ENCODE assay signal across 21 mouse cellular contexts in the genomic region with DNA sequence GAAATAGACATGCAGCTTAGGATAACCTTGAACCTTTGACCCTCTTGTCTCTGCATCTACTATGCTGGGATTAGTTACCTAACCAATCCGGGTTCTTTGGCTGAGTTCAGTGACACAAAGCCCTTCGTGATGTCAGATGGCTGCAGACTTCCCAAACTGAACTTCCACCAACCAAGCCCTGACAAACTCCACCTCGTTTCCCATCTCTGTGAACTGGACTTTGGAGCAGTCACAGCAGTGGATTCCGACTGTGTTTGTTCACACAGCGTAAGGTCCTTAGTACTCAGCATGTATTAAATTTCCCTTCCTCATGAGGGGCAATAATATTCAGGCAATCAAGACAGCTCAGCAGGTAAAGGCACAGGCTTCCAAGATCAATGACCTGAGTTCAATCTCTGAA. TPM values are rescaled to one million over a fixed set of nuclear protein-coding genes. Genes with fewer than 3 reads are reported as not detected.
DNase-seq lines count a peak whose midpoint lies in the region; ATAC-seq lines count a peak whose summit lies in the region.
"Had no signal": no experiment of that assay in that cellular context is flagged by ENCODE, and none has a peak within 500 bp of the region (broad histone marks: within the 10 kb centered on the region; RNA-seq: fewer than 3 reads in every experiment).

No protein-coding gene starts in this region.

- no peaks in the 10 kb centered on the region for H3K9me3 ChIP-seq in liver, embryonic 16.5 days (replicated peaks; ENCODE audit: control insufficient read depth, low read length)
- H3K9me3 ChIP-seq in liver, embryonic 11.5 days (ENCODE audit: control insufficient read depth, low read length): no peaks in the 10 kb centered on the region
- H3K9me3 ChIP-seq: embryonic facial prominence, embryonic 12.5 days; forebrain, embryonic 15.5 days; heart, embryonic 10.5 days; hindbrain, embryonic 12.5 days had no signal

- ATAC-seq in liver, embryonic 16.5 days (ENCODE audit: low read depth): peak; percentile 60
- no peak for ATAC-seq in liver, embryonic 11.5 days (replicated peaks; ENCODE audit: low FRiP score)
- ATAC-seq: activated CD4-positive, CD25-positive, alpha-beta regulatory T cell, adult 4 months; forebrain, embryonic 15.5 days; Patski had no signal

- no peaks in the 10 kb centered on the region for H3K4me1 ChIP-seq in liver, embryonic 16.5 days (ENCODE audit: control insufficient read depth, low read depth, low read length)
- H3K4me1 ChIP-seq in liver, embryonic 11.5 days (replicated peaks; ENCODE audit: control insufficient read depth, insufficient read depth, low read length): no peaks in the 10 kb centered on the region
- H3K4me1 ChIP-seq: embryonic facial prominence, embryonic 12.5 days; forebrain, embryonic 15.5 days; heart, embryonic 10.5 days; hindbrain, embryonic 12.5 days had no signal

- no peak overlapping the region for H3K4me3 ChIP-seq in liver, embryonic 16.5 days (ENCODE audit: low read depth, low read length)
- H3K4me3 ChIP-seq in liver, embryonic 11.5 days (ENCODE audit: low read depth, low read length): no peak overlapping the region
- H3K4me3 ChIP-seq: embryonic facial prominence, embryonic 12.5 days; forebrain, embryonic 15.5 days; heart, embryonic 10.5 days; hindbrain, embryonic 12.5 days had no signal

- no peak overlapping the region for H3K9ac ChIP-seq in liver, embryonic 16.5 days (ENCODE audit: low read depth, low read length)
- no peak overlapping the region for H3K9ac ChIP-seq in liver, embryonic 11.5 days (ENCODE audit: low read depth, low read length)
- H3K9ac ChIP-seq: embryonic facial prominence, embryonic 12.5 days; forebrain, embryonic 15.5 days; hindbrain, embryonic 12.5 days had no signal

- no peak overlapping the region for H3K27ac ChIP-seq in liver, embryonic 16.5 days (ENCODE audit: low read length)
- no peak overlapping the region for H3K27ac ChIP-seq in liver, embryonic 11.5 days (ENCODE audit: low read depth, low read length)
- H3K27ac ChIP-seq: embryonic facial prominence, embryonic 12.5 days; forebrain, embryonic 15.5 days; heart, embryonic 10.5 days; hindbrain, embryonic 12.5 days had no signal

- peak; percentile 37 to 38 for DNase-seq in kidney, adult 8-10 months
- DNase-seq in kidney, postnatal 10 days: no peak
- DNase-seq in liver, embryonic 11.5 days (ENCODE audit: low spot score): no peak
- peak; percentile 75 for DNase-seq in large intestine, adult 2 months (ENCODE audit: low read depth, low spot score)
- no peak for DNase-seq in adrenal gland, postnatal 14 days
- DNase-seq in heart, adult 9 months (ENCODE audit: low spot score in 2 of 2): no peak
- DNase-seq: cerebellum, adult 11 months; cerebellum, adult 8-10 months; cerebellum, postnatal 14 days; gastrocnemius, postnatal 36 days; heart, adult 11 months; heart, postnatal 10 days; heart, postnatal 4 days had no signal

- 0 out of 2 replicates have a peak, but pooled peaks cover 2% of the 10 kb centered on the region for H3K27me3 ChIP-seq in liver, embryonic 16.5 days (ENCODE audit: control insufficient read depth, insufficient read depth, low read depth, low read length)
- H3K27me3 ChIP-seq in liver, embryonic 11.5 days (replicated peaks; ENCODE audit: control insufficient read depth, insufficient read depth, low read length): no peaks in the 10 kb centered on the region
- H3K27me3 ChIP-seq: CH12.LX; embryonic facial prominence, embryonic 12.5 days; forebrain, embryonic 15.5 days; hindbrain, embryonic 12.5 days; Patski had no signal

- no peak overlapping the region for H3K4me2 ChIP-seq in liver, embryonic 16.5 days (ENCODE audit: low read depth, low read length)
- H3K4me2 ChIP-seq in liver, embryonic 11.5 days: no peak overlapping the region
- H3K4me2 ChIP-seq: embryonic facial prominence, embryonic 12.5 days; forebrain, embryonic 15.5 days; hindbrain, embryonic 12.5 days had no signal

- H3K36me3 ChIP-seq in liver, embryonic 16.5 days (ENCODE audit: control insufficient read depth, insufficient read depth): no peaks in the 10 kb centered on the region
- no peaks in the 10 kb centered on the region for H3K36me3 ChIP-seq in liver, embryonic 11.5 days (ENCODE audit: control insufficient read depth, insufficient read depth, low read length)
- H3K36me3 ChIP-seq: embryonic facial prominence, embryonic 12.5 days; forebrain, embryonic 15.5 days; heart, embryonic 10.5 days; hindbrain, embryonic 12.5 days had no signal

- WGBS in liver, embryonic 16.5 days (ENCODE audit: insufficient replicate concordance): 56% methylated on average over 5 of the region's 5 CpGs
- WGBS in liver, embryonic 11.5 days: 67% methylated on average over 5 of the region's 5 CpGs
- WGBS in large intestine, adult 2 months: 22% methylated on average over 5 of the region's 5 CpGs

RNA-seq across cellular contexts. Expression of gene Nek2, which starts 25.4 kb away (rescaled TPM):
- 27.2 and 29.4 TPM in 2 replicates for polyA plus RNA-seq in liver, embryonic 16.5 days (2015; fragmentation: Nextera tagmentation; extraction: Ambion mirVana)
- polyA plus RNA-seq in liver, embryonic 11.5 days (2014; fragmentation: Nextera tagmentation; extraction: Ambion mirVana): 54.2 and 60.5 TPM in 2 replicates
- polyA plus RNA-seq in large intestine, adult 2 months (2012; rRNA removed): 9.6 and 10.8 TPM in 2 replicates
- 9.3 and 10.0 TPM in 2 replicates for total RNA-seq in adrenal gland, postnatal 14 days (2021)

RNA-seq across cellular contexts. Expression of gene Slc30a1, which starts 59.9 kb away (rescaled TPM):
- polyA plus RNA-seq in liver, embryonic 16.5 days (2015; fragmentation: Nextera tagmentation; extraction: Ambion mirVana): 0.86 and 1.1 TPM in 2 replicates
- 2.6 and 3.1 TPM in 2 replicates for polyA plus RNA-seq in liver, embryonic 11.5 days (2014; fragmentation: Nextera tagmentation; extraction: Ambion mirVana)
- polyA plus RNA-seq in large intestine, adult 2 months (2012; rRNA removed): 15.2 and 19.8 TPM in 2 replicates
- 17.8 and 25.2 TPM in 2 replicates for total RNA-seq in adrenal gland, postnatal 14 days (2021)

Comparison
In these comparisons a context has a peak if more than half of its experiments do, and no peak if none do; other contexts are left out.
1. DNase-seq: peak in kidney, adult 8-10 months (2 of 2) and large intestine, adult 2 months (single experiment); none in kidney, postnatal 10 days (single experiment), liver, embryonic 11.5 days (single experiment), adrenal gland, postnatal 14 days (single experiment) and heart, adult 9 months (0 of 2).